Mouse (Mus musculus): ENCODE data around the gene Yeats2.

DNA sequence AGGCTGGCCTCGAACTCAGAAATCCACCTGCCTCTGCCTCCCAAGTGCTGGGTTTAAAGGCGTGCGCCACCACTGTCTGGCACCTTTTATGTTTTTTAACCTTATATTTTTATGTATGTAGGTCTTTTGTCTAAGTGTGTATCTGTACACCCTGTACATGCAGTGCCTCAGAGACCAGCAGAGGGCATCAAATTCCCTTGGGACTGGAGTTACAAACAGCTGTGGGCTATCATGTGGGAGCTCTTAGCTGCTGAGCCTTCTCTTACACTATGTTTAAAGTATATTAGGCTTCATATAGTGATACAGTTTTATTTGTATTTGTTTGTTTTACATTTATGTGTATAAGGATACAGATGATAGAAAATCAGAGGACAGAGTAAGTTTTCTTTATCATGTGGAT is 54.7 kb downstream of the Yeats2 start:
- TF ChIP-seq CTCF (IDR thresholded peaks at IDR 0.05; ENCODE audit: control insufficient read depth, insufficient read depth, insufficient read length) (no peak), CEBPB (IDR thresholded peaks at IDR 0.05; ENCODE audit: low read depth) (no peak), MYOG (IDR thresholded peaks at IDR 0.05; ENCODE audit: control insufficient read depth, extremely low read depth, insufficient read length) (no peak), USF1 (IDR thresholded peaks at IDR 0.05; ENCODE audit: low read depth) (no peak), MAX (IDR thresholded peaks at IDR 0.05) (no peak), FOSL1 (IDR thresholded peaks at IDR 0.05; ENCODE audit: insufficient read depth, low read length, poor library complexity, severe bottlenecking) (no peak), MYOD1 (IDR thresholded peaks at IDR 0.05; ENCODE audit: control insufficient read depth, insufficient read length, low read depth) (no peak)
